Mouse (Mus musculus): ENCODE results near the gene 9430038I01Rik. TPM values are rescaled to one million over a fixed set of nuclear protein-coding genes. Genes with fewer than 3 reads are reported as not detected.

The 9430038I01Rik gene
- total RNA-seq, 2 experiments from 2014 or later = 3.7 to 4.1 TPM

GRCm38 (mm10) chr7:137370175-137370574 lies 40.4 kb downstream of the 9430038I01Rik start:
- DNase-seq (ENCODE audit: low spot score) = no peak

DNA sequence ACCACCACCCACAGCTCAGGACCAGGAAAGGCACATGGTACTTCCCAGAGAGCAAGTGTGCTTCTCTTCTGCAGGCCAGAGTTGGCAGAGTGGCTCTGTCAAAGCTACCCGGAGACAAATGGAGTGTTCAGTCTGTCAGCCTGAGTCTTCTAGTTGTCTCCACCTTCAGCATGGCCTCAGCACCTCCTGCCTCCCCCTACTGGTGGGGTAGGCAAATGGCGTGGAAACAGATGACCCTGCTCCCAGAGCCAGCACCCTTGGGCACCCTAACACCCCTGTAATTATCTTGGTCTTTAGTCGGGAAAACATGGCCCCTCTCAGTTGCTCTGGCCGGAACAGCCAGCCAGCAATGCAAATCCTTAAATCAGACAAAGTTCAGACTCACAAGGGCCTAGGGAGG lies 43.8 kb downstream of the 9430038I01Rik start:
- no peak for DNase-seq (ENCODE audit: low spot score)

GRCm38 (mm10) chr7:137365056-137365455 lies 45.5 kb downstream of the 9430038I01Rik start:
- DNase-seq (ENCODE audit: low spot score) = peak; percentile 11

DNA sequence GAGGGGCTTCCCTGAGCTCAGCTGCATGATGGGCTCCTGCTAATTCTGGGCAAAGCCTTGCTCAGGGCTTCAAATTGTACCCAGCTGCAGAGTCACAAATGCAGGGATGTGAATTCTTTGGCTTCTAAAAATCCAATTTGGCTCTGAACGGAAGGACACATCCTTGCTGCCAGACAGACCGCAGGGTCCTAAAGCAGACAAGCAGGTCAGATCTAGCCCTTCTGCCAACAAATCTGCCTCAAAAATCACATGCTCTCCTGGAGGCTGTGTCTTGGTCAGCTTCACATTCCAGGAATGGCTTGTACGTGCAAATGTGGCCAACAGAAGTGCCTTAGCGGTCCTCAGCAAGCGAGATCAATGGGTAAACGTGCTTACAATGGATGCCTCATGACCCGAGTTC lies 46.0 kb downstream of the 9430038I01Rik start:
- peak; percentile 17 for DNase-seq (ENCODE audit: low spot score)

GRCm38 (mm10) chr7:137346860-137347259 lies 63.7 kb downstream of the 9430038I01Rik start:
- peak; percentile 31 for DNase-seq (ENCODE audit: low spot score)

GRCm38 (mm10) chr7:137346068-137346467 lies 64.5 kb downstream of the 9430038I01Rik start:
- peak; percentile 56 for DNase-seq (ENCODE audit: low spot score)

- no peak for DNase-seq (ENCODE audit: low spot score)
Observed at GRCm38 (mm10) chr7:137333951-137334350, 76.6 kb downstream of the 9430038I01Rik start.

Other genes with a start within 250 kb of the 9430038I01Rik start
- 1 to 10 TPM; 6.2 to 7.2 TPM for gene Ebf3, start 96.3 kb downstream of the 9430038I01Rik start, total RNA-seq (2021)
- 100 to 1,000 TPM; 121 to 128 TPM for gene Glrx3, start 26.9 kb upstream of the 9430038I01Rik start, total RNA-seq (2021)